Mouse (Mus musculus): ENCODE results near the gene Rassf8.
A peak's percentile ranks its signal among the peaks of the same experiment; 100 is the strongest.

Gene Rassf8

DNA sequence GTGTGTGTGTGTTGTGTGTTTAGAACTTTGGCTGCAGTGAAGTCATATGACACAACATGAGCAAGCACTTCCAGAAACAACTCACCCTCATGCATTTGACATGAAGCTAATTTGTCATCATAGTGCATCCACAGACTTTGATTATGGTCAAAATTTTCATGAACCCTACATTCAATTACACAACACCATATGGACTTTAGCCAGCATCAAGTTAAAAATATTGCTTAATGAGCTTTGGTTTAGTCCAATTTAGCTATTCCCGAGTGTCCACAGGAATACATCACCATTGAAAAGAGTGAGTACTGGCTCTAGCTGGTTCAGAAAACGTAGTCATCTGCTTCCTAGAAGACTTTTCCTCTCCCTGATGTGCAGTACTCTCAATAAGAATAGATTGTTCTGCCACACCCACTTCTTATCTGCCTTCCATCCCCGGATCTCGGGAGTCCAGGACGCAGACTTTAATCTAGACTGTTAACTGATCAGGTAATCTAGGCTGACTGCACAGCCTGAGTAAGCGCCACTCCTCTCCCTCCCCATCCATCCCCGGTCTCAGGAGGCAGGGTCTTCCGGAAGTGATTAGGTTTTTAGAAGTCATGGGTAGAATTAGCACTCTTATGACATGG lies 33.7 kb downstream of the Rassf8 start:
- DNase-seq = no peak

DNA sequence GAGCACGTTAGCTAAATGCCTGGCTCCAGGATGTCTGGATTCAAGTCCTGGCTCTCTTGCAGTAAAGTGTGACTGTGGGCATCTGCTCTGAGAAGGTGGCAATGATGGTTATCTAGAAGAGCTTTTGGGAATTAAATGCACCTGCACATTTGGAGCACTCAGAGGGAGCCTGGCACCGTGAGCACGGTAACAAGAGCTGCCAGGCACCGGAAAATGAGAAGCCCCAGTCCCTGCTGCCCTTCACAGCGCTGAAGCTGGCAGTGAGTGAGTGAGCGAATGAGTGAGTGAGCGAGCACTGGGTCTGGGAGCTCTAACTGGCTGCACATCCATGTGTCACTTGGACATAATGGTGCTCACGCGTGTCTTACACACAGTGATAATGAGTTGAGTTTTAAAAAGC lies 34.7 kb downstream of the Rassf8 start:
- no peak for DNase-seq

DNA sequence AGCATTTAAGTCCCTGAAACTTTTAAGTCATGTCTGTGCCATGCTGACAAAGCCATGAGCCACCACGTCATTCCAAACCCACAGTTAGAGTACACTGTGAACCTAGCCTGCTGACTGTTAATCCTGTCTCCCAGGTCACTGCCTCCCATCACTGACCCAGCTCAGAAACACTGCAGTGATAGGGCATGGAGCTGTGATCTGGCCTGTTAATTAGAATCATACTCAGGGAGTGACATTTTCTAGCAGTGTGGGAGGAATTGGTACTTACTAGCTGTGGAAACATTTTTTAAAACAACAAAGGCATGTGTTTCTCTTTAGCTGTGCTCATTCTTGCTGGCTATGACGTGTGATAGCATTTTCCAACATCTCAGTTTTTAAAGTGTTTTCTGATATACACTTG lies 35.4 kb downstream of the Rassf8 start:
- DNase-seq = no peak

DNA sequence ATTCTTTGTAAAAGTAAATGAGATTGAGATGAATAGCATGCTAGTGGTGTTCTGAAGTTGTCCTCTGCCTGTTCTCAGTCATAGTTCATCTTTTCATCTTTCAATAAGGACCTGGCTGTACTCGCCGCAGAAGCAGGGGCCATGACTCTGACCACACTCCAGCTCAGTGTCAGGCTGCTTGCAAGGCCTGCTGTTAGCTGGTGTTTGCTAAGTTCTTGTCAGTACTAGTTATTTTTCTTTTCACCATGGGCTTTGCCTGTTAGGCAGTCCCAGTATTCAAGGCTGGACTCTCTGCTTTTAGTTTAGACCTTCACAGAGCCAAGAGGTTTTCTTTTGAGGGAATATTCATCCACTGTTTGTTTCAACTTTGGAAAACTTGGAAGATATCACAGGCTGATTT lies 40.8 kb downstream of the Rassf8 start:
- DNase-seq = no peak

DNA sequence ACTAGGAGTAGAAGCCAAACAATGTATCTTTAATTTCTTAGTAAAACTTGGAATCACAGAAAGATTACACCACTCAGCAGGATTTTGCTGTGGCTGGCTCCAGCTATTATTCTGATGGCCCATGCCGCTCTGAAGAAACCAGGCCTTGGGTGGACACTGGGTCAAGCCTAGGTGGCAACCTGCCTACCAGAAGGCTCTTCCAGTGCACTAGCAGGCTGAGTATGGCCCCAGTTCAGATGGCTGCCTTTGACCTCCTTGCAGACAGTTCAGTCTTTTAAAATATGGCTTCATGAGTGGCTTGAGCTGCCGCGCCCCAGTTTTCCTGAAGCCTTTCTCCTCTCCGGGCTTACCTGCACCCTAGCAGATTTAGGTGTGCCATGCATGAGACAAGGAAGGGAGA lies 43.2 kb downstream of the Rassf8 start:
- no peak for DNase-seq

DNA sequence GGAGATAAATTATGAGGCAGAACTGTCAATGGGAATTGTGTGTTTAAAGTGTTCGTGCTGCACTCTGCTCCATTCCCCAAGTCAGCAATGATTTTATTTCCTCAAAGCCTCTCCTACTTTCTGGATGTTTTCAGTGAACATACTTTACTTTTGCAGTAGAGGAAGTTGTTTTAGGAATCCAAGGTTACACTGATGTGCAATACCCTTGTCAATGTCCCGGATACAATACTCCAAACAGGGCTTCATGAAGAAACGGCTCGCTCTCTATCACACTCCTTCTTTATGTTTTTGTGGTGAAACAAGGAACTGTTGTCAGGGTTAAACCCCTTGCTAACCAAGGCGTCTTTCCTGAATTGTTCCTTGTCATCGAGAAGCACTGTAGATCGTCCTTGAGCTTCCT lies 45.8 kb downstream of the Rassf8 start:
- DNase-seq = no peak

DNA sequence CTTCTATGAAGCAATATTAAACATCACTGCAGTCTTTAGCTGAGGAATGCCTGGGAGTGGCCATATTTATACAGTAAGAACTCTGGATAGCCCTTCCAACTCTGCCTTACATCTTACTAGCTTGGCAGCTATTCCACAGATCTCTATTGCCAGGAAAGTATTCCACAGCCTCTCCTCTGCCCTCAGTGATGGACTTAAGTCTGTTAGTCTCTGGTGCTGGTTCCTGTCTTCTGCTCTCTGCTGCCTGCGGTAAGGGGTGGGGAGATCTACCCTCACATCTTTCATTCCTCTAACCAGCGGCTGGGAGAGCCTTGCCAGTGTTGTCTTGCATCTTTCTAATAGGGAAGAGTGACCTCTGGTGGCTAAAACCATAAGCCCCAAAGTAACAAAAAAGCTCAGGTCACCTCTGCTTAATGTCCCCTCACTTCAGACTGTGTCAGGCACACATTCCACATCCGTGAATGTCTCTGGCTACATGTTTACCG lies 46.6 kb downstream of the Rassf8 start:
- peak; percentile 82 for DNase-seq

DNA sequence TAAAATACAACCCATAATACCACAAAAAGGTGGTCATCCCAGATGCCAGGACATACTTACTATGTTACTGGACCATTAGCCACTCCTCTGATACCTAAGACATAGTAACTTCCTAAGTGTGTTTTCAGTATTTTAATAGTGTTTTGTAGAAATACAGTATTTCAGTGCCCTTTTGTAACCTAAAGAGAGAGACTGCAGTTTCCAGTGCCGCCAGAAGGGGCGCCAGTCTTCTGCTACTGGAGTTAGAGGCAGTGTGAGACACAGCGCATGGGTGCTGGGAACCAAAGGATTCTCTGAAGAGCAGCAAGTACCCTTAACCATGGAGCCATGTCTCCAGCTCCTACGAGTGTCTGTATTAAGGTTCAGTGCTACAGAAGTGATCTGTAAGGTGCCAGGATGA lies 48.1 kb downstream of the Rassf8 start:
- no peak for DNase-seq

DNA sequence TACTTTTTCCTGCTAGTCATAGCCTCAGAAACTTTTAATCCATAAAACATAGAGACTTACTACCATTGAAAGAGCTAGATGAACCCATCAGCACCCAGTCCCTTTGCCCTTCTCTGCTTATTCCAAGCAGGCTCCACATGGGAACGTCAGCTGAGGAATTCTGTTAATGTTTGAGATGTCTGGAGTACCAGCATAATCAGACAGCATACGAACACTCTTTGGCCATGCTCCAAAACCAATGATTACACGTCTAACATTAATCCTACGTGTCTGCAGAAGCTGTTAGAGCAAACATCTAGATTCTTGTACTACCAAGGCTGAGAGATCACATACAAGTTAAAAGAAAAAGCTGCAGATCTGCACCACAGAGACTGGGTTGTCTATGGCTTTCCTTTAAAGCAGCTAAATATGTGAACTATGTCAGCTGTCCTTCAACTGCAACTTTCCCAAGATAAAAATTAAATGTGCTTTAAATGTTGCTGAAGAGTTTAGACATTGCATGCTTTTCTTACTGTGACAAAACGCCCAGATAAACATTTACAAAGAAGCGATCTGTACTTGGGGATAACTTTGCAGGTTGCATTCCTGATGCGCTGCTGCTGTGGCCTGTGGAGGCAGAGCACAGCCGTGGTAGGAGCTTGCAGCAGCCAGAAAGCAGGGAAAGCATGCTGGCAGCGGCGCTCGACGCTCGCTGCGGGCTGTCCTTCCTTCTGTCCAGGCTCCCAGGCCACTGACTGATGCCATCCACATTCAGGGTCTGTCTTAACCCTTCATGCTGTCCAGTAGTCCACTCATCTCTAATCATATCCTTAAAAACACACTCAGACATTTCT lies 49.9 kb downstream of the Rassf8 start:
- peak; percentile 62 for DNase-seq

DNA sequence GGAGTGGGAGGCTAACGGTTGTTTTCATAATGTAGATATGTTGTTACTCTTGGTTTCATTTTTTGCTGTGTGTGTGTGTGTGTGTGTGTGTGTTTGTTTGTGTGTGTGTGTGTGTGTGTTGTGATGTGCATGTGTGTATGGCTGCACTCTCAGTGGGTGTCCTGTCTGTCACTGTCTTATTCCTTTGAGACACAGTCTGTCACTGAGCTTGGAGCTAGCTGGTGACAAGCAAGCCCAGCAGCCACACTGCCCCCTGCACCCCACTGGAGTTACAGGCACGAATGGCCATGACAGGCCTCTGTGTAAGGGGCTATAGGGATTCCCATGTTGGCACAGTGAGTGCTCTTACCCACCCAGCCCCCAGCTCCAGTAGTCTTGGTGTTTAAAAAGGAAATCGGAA lies 51.1 kb downstream of the Rassf8 start:
- no peak for DNase-seq

DNA sequence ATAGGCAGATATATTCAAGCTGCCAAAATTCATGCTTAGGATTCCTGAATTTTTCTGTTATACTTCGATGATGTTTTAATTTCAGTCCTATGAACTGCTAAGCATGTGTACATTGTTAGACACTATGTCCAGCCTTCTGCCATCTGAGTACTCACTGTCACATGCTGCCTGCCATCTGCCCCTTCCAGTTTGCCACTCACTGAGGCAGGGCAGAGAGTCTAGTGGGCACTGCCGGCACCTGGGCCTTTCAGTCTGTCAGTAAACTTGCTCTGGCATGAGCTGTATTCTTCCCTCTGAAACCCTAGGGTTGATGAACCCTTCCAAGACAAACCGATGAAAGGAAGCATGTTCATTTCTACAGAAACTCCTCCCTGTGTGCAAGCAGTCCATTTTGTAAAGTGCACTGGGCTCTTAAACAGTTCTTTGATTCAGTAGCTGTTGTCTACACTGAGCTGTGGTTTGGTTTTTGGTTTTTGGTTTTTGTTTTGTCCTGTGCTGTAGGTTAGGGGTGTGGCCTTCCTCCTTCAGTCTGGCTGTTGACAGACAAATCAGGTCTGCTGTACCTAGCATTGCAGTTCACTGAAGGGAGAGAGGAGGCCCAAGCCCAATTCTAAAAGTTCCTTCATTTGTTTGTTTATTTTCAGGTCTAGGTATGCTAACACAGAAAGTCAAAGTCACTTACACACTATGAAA lies 55.4 kb downstream of the Rassf8 start:
- no peak for DNase-seq

DNA sequence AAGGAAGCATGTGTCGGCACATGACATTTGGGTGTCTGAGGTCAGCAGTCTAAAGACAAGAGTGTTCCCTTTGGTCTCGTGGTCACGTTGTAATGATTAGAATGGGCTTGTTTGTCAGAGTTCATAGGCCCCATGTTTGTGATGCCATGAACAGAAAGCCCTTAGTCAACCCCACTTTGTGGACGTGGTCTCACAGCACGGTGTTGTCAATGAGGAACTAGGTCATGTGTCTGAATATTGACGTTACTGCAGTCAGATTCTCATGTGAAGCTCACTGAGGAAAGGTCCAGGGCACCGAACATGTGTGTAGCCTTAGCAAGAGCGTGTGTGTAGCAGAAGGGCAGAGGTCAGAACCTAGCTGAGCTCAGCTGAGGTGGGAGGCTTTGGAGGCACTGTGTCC lies 56.3 kb downstream of the Rassf8 start:
- DNase-seq = no peak

DNA sequence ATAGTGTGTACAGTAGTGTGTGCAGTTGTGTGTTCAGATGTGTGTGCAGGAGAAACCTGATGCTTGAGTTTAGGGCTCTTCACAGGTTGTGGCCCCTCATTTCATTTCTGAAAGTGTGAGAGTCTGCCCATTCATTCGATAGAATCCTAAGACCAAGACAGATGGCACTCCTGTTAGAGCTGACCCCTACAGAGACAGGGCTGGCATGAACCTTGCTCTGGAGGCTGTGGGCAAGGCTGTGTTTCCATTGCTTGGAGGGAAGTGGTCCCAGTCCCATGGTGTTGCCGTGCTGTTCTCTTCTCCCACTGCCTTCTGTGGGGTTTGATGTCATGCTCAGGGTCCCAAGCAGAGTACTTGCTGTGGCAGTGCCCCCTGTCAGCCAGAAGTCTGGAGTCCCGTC lies 57.7 kb downstream of the Rassf8 start:
- DNase-seq = no peak

DNA sequence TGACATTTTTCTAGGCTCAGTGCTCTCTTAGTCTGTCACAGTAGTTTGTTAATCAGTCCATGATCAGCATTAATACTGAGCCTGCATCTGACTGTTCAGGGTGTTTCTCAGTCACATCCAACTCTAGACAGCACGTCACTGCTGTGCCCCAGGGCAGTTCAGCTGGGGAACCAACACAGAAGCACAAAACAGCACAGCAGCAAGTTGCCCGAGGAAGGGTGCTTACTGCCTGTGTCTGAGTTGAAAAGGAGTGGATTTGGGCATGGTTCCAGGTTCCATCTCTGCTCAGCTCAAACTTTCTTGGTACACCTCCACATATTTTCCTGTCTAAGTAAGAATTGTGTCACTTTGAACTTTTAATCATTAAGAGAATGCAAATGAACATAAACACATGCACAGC lies 60.2 kb downstream of the Rassf8 start:
- DNase-seq = no peak

DNA sequence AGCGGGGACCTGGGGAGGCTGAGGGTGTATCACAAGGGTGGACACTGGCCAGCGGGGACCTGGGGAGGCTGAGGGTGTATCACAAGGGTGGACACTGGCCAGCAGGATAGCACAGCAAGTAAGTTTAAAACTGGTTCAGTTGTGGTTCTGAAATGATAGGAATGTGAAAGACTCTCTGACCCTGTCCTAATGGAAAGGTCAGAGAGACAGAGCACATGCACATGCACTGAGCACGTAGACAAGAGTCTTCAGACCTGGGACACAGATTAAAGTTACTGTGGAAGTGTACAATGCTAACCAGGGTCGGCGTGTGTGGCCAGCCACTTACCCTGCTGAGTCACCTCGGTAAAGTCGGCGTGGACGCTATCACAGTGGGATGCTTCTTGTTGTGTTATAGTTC lies 61.4 kb downstream of the Rassf8 start:
- no peak for DNase-seq

DNA sequence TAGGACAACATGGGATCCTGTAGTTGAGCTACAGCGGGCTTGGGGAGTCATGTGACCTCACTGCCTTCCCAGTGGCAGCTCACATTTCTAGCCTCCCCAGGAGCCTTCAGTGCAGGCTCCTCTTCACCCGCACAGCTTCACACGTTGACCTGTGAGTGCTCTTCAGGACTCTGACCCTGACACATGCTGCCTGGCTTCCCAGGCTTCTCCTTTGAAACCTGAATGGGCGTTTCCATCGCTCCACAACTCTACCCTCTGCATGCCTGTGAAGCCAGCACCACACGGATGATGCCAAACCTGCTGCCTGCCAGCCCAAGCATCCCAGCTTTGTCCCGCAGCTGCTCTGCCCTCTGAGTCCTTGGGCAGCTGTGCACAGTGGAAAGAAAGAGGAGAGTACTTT lies 63.0 kb downstream of the Rassf8 start:
- DNase-seq = peak; percentile 42

DNA sequence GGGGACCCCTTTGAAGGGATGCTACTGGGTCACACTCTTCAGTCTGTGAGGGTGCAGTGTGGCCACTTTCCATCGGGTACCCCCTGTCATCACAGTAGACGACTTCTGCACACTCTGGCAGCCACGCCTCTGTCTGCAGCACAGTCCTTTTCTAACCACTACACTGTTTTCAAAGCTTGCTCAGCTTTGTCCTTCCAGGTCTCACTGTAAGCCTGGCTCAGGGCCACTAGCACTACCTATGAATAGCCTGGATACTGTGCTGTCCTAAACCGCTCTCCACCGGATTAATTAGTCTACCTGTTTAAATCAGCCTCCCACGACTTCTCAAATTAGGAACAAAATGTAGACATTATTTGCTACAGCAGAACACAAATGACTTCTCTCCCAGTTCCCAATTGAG lies 63.5 kb downstream of the Rassf8 start:
- DNase-seq = no peak

DNA sequence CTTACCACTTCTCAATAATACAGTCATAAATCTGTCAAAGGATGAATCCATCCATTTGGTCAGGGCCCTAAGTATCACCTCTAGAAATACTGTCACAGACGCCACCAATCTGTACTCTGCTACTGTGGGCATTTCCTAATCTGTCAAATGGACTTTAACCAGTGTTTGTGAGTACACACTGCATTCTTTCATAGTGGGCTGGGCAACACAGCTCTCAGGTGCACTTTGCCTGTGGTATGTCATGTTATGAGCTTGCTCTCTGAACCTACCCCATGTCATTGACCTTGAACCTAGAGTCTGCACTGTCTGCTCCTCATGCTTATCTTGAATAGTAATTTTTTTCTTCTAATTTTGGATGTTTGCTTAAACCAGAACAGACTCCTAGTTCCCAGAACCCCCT lies 64.6 kb downstream of the Rassf8 start:
- peak; percentile 69 for DNase-seq

DNA sequence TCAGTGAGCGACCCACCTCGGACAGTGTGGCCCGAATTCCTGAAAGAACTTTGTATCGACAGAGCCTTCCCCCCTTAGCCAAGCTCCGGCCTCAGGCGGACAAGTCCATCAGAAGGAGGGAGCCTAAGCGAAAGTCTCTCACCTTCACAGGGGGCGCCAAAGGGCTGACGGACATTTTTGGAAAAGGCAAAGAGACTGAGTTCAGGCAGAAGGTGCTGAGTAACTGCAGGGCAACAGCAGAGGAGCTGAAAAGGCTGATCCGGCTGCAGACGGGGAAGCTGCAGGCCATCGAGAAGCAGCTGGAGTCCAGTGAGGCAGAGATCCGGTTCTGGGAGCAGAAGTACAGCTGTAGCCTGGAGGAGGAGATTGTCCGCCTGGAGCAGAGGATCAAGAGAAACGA lies 68.7 kb downstream of the Rassf8 start:
- DNase-seq = no peak

DNA sequence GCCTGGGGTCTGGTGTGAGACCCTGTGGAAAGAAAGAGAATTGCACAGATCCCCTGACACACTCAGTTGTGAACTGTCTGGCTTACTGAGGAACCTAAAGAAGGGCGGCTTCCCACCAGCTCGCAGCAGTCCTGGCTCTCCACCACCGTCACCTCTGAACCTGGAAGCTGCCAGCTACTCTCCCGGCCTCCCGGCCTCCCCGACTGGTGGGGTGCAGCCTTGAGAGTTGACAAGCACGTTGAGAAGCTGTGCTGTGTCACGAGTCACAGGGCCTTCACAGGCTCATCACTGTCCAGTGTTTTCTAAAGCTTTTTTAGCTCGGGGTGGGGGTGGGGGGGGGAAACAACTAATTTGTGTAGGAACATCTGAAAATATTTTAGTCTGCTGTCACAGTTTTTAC lies 72.6 kb downstream of the Rassf8 start:
- DNase-seq = no peak

DNA sequence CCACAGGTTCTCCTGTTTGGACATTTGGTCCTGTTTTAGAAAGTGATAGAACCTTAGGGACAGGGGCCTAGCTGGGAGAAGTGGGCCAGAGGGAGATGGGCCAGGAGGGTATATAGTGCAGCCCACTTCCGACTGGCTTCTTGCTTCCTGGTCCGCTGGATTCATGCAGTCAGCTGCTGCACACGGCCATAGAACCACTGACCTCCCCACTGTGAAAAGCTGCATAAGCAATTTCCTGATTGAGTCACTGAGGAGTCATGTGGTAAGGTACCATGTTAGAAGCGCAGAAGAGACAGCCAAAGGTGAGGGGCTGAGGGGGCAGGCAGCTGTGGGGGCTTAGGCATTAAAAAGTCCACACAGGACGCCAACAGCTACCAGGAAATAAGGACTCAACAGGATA lies 75.7 kb downstream of the Rassf8 start:
- DNase-seq = no peak

DNA sequence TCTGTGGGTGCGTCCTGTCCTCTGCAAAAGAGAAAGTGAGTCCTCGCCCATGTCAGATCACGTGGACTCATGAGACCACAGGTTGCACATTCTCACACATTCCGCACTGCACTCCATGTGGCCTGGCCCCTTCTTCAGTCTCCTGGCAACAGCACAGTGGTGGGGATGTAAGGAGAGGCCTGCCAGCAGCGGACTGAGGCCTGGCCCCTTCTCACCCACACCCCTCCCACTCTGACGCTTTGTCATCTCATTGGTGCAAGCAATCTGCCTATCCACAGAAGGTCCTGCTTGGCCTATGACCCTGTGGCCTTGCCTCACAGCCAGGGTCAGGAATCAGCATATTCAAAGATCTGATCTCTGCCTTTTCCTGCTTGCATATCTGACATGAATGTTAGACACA lies 76.6 kb downstream of the Rassf8 start:
- no peak for DNase-seq

DNA sequence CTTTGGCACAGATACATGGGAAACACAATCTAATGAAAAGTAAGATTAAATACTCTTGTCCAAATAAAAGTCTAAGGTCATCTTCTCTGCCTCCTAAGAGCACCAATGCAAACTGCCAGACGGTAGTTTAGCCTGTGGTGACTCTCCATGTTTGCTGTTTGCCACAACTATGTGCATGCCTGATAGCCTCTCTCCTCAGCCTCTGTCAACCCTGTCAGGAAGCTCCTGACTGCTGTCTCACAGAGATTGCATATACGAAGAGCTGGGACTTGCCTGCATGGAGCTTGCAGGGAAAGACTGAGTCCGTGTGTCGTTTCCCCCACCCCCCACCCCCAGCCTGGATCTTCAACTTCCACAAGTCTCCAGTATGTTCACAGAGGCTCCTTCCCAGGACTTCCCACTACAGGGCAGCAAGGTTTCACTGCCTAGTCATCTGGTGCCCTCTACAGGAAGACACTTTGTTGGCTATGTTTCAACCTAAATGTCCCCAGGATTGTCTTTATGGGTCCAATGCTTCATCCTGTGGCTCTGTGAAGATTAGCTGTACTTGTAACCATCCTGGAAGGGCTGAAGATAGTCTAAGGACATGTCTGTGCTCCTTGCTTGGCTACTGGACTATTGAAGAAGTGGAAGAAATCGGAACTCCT lies 77.2 kb downstream of the Rassf8 start:
- peak; percentile 69 for DNase-seq

DNA sequence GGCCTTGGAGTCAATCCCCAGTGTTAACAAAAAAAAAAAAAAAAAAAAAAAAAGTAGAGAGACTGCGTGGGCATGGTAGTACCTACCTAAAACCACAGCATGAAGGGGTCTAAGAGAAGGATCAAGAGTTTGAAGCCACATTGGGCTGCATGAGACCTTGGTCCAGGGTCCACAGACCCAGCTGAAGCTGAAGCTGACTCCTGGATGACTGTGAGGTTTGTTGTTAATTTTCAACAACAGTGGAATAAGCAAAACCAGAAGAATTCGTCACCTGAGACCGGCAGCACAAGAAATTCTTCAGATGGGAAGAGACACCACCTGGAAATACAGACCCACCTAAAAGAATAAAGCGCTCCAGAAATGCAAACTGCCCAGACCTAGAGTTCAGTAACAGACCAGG lies 79.8 kb downstream of the Rassf8 start:
- peak; percentile 52 for DNase-seq
